Mouse (Mus musculus) adrenal gland, postnatal 14 days (tissue): Measurements from ENCODE around the gene Hook2. TPM values are rescaled to one million over a fixed set of nuclear protein-coding genes. Genes with fewer than 3 reads are reported as not detected.
A peak's percentile ranks its signal among the peaks of the same experiment; 100 is the strongest.

Experiments used
- DNase-seq: peaks from one replicate; pipeline ENCODE4 v3.0.0; 2021; ENCODE audit warnings: mixed read lengths
- total RNA-seq: library from RNA; stranded (reverse); gene quantifications from 2 replicates; pipeline ENCODE4 v1.2.3, GENCODE M21; 2021

The Hook2 gene
- total RNA-seq, 1 experiment from 2014 or later, result 6.9 TPM

DNA sequence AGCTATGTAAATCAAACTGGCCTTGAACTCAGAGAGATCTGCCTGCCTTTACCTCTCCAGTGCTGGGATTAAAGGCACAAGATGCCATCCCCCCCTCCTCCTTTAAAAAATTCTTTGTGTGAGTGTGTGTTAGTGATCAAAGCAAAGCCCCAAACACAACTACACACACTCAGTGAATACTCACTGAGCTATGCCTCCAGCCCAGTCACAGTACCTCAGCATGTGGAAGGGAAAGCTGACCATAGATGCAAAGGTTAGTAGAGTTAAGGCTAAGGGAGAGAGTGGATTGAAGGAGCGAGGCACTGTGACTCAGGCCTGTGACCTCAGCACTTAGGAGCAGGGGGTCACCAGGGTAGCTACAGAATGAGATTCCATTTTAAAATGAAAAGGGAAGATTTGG is 17.3 kb upstream of the Hook2 start:
- no peak for DNase-seq

DNA sequence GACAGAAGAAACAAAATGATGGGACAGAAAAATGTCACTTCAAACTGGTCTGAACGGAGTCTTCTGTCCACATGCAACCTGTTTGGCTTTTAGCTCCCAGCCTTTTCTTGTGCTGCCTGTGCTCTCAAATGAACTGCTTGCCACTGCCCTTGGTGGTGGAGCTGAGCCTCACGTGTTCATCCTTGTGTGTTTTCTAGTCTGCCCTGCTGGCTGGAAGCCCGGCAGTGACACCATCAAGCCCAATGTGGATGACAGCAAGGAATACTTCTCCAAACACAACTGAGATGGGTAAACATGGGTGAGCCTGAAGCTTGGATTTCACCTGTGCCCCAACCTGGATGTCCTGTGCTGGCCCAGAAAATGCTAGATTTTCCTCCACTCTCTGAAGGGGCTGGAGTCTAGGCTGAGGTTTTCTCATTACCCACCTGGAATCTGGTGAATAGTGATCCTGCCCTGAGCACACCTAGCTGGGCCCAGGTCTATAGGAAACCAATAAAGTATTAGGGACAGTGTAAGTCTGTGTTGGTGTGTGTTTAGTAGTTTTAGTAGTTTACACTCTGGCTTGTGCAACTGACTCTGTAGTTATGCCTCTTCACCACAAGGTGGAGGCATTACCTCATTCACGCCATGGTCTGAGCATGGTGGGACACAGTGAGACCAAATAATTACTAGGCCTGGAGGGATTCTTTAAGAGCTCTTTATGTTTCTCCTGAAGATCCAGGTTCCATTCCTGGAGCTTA is 16.4 kb upstream of the Hook2 start:
- peak; percentile 88 for DNase-seq

DNA sequence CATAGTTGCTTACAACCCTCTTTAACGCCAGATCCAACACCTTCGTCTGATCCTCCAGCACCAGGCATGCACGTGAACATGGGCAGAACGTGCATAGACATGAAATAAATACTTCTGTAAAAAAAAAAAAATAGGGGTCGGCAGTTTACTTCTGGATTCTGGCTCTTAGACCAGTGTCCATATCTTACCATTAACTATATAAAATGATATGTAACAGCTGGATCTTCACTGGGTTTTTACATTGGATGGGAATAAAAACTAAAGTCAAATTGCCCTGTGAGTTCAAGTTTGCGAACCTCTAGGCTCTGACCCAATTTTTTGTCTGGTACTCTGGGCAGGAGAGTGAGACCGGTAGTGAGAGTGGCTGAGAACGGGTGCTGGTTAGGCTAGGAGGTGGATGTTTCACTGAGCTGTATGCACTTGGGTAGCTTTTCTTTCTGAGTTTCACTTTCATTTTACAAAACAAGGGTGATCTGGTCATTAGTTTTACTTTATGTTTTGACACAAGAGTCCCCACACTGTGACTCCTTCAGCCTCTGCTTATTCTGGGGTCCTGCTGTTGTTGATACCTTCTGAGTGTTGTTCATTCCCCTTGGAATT is 15.8 kb upstream of the Hook2 start:
- DNase-seq, result no peak

DNA sequence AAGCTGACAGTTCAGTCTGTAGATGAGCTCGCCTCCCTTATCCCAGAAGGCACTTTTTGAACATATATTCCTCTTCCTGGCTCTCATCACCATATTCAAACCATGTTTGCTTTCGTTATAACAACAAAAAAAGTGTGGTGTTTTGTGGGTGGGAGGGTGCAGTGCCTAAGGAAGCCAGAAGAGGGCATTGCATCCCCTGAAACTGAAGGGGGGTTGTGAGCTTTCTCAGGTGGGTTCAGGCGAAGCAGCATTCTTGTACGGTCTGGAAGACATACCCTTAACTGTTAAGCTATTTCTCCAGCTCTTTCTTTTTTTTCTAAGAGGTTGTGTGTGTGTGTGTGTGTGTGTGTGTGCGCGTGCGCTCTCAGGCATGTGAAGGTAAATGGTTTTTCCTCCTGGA is 15.0 kb upstream of the Hook2 start:
- peak; percentile 84 for DNase-seq

DNA sequence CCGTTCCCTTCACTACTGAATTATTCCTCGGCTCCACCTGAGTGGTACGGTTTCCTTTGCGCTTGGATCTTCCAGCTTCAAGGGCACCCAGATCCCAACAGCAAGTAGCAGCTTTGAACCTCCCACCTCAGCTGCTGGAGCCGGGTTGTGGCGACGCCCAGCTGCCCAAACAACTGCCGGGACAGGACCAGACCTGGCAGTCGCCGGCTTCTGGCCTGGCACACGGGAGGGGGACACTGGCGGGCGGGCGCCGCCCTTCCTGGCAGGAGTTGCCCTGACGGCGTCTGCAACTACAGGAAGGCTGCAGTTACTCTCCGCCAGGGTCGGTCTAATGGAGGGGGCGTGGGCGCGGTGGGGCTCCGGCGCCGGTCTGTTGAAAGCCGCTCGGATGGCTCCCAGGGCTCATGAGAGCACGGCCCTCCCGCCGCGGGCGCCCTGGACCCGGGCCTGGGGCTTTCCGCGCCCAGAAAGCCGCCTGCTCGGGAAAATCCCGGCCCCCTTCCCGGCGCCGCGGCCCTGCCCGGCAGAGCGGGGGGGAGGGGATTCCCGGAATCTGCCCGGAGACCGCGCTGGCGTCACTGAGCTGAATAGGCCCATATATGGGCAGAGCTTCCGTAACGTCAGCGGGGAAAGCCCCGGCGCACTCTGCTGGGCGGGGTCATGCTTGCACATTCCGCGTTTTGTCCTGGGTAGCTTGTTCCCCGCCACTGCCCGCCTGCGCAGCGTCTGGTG is 14.2 kb upstream of the Hook2 start:
- DNase-seq, result peak; percentile 98

GRCm38 (mm10) chr8:84976763-84977434 is 13.5 kb upstream of the Hook2 start:
- DNase-seq, result no peak

GRCm38 (mm10) chr8:84977435-84978247 is 12.8 kb upstream of the Hook2 start:
- peak; percentile 88 for DNase-seq

- DNase-seq, result peak; percentile 98
Observed at GRCm38 (mm10) chr8:84978248-84978940, 12.0 kb upstream of the Hook2 start, which contains the start of gene Junb. Junb (minus strand) TSS chr8:84978718.

DNA sequence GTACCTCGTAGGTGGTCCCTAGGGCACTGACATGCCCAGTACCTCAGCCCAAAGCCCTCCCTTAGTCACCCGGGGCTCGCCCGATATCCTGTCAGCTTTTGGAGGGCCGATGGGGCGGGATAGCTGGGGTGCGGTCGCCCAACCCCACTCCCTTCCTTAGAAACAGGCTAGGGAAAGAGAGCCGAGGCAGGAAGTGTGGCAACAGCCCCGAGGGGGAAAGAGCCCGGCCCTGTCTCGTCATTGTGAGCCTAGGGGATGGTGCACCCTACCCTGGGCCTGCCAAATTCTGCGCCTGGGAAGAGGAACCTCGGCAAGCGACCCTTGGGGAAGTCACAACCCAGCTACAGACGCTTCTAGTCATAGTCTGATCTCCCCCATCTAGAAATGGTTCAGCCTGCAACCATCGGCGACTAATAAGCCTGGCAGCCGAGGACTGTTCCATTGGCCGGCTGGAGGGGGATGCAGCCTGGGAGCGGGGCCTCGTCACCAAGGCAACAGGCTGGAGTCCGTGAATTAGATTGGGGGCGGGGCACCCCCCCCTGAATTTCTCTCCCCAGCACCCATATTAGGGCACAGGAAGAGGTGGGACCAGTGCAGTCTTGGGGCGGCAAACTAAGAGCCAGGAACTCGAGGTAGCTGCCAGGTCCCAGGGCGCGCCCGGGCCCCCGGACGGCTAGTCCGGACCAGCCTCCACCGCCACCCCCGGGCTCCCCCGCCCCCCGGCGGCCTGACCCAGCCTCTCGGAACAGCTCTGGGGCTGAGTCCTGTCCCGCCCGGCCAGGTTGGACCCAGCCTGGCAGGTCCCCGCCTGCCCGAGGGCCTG is 10.6 kb upstream of the Hook2 start:
- peak; percentile 97 for DNase-seq

DNA sequence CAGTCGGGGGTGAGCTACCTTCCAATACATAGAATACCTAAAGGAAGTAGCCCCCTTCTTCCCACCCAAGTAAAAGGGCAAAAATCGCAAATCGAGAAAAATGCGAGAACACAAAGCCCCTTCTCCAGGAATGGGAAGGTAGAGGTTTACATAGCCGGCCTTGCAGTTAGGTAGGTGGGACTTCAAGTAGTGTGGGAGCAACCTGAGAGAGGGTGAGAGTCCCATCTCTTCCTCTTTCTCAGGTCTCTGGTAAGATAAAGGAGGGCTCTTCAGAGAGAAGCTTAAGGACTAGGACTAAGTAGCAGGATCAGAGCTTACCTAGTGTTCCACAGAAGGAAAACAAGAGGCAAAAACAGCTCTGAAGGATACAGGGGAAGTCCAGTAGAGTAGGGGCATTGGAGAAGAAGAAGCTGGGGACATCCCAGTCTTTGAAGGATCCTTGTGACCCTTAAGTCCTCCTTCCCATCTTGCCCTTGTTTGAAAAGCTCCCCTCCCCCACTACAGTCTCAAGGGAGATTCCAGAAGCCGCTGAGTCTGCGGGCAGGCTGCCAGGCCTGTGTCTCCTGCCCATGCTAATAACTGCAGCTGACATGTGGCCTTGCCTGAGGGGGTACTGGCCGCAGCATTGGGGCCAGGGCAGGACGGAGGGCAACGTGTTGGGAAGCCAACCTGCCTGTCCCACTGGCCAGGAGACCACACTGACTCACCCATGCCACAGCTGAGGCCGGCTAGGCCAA is 9.6 kb upstream of the Hook2 start:
- DNase-seq, result peak; percentile 92

DNA sequence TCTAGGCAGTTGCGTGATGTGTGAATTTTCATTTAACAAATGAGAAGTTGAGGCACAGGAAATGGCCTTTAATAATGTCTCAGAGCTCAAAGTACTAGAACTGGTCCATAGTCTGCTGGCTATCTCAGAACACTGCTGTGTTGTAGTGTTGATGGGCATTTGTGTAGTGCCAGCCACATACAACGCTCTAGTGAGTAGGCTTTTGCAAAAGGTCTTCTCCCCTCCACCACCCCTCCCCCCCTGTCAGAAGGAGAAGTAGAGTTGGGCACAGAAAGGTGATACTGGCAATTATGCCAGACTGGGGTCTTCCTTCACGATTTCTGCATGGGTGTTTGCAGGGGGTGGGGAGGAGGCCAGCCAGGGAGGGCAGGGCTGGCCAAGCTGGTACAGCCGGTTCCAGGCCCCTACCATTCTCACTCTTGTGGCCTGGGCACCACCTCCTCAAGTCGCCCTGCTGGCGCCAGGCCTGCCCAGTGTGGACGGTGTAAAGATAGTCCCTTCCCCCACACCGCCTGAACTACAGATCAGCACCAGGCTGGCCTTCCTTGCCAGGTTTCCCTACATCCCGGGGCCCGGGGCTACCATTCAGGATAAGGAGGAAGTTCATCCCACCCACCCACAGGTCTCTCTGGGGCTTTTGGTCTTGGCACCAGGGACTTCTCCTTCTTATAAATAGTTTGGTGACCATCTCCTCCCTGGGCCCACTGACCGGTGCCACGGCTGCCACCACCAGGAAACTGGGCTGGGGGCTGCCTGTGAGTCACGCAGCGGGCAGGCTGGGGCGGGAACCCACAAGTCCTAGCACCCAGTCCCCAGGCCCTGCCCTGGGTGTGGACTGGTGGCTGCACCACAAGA is 8.5 kb upstream of the Hook2 start:
- DNase-seq, result no peak

DNA sequence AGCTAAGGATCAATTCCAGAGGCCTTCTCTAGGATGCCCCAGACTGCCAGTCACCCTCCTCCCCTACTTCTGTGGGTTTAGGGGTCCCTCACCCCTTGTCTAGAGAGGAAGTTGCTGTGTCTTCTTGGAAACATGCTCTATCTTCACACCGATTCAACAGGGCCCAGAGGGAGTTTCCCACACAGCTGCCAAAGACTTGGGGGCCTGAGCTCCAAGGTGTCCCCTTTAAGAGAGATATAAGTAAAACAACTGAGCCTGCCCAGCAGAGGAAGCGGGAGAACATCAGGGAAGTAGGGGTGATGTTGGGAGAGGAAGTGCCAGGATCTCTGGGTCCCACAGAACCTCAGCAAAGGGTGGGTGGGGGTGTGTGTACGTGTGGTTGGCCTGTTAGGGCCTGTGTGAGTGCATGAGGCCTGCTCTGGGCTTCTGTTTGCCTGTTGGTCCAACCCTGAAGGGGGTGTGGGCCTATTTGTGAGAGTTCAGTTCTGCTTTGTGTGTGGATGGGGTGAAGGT is 7.8 kb upstream of the Hook2 start:
- DNase-seq, result no peak

DNA sequence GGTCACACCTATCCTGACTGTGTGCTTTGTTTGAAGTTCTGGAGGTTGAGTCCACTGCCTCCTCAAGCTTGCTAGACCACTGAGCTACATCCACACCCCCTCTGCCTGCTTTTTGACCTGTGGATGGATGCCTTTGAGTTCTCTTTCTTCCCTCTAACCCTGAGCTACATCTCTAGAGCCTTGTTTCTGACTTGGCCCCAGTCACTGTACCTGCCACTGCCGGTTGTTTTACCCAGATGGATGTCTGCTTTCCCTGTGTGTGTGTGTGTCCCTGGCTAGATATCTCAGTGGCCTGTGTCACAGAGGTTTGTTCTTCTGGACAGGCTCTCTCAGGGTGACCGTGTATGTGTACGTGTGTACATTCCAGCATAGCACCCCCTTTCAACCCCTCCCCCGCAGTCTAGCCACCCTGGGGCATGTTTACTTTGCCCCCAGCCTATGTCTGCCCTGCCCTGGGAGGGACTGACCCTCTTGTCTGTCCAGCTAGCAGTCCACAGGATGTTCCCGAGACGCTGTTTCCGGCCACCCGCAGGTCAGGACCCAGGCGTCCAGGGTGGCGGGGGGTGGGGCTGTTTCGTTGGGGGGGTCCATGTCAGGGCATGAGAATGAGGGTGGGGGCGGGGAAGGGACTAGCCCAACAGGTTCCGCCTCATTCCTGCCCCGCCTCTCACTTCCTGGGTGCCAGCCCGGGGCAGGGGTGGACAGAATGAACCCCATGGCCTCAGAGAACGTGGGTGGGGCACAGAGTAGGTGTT is 5.9 kb upstream of the Hook2 start:
- DNase-seq, result peak; percentile 67

GRCm38 (mm10) chr8:84985049-84985683 is 5.2 kb upstream of the Hook2 start:
- no peak for DNase-seq

DNA sequence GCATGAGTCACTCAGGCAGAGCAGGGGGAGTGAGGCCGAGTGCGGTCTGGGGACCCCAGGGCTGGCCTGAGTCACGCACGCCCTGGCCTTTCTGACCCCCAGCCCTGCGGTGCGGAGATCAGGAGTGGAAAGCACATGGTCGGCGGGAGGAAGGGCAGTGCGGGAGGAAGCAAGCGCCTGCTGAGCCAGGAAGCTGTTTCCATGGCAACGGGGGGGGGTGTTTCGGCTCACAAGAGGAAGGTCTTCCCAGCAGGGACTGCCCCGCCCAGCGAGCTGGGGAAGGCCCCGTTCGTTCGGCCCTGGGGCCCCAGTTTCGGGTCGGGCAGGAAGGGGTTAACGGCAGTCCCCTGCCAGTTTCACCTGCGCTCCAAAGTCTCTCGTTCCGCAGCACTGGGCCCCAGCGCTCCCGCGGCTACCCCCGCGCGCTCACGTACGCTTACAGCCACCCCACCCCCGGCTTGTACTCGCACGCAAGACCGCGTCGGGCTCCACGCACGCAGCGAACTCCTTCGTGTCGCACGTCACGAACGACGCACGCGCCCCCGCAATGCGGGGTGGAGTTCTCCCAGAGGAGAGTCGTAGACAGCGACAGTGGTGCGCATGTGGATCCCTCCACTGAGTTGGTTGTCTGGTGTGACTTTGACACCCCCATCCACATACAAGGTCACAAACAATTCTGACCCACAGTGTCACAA is 4.6 kb upstream of the Hook2 start:
- peak; percentile 95 for DNase-seq

DNA sequence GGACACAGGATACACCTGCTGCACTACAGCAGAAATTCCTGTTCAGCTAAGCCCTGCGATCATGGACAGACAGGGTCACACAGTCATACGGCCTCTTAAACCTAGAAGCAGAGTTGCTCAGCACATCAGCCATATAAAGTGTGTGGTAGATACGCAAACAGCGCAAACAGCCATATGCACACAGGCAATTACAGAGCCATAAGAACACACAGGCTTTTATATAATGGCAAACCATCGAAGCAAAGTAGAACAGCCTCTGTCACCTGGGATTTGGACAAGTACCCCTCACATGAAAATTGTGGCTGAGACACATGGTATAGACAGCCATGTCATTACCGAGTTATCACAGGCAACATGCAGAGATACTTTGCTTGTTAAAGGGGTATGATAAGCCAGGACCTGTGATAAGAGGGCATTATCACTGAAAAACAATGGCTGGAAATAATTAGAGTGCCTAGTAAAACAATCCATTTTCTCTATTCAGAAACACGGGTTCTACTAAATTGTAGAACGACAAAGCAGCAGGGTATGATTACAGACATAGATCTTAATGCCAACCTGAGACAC is 3.9 kb upstream of the Hook2 start:
- no peak for DNase-seq
